Mouse (Mus musculus) G1E (cell line): ENCODE data around the gene Plxna4. TPM values are rescaled to one million over a fixed set of nuclear protein-coding genes. Genes with fewer than 3 reads are reported as not detected.

Source experiments
- ATAC-seq: 2 replicates; pipeline ENCODE4 v1.8.0; 2016; ENCODE audit warnings: mild to moderate bottlenecking; ENCODE audit not compliant: insufficient number of reproducible peaks, poor library complexity, low FRiP score, severe bottlenecking; ENCODE audit errors: extremely low read depth
- DNase-seq: peaks from one replicate; pipeline ENCODE4 v3.0.0; 2012; ENCODE audit warnings: low spot score
- H3K27me3 ChIP-seq: 2 replicates; pipeline ENCODE4 v1.6.1; 2012; ENCODE audit warnings: mild to moderate bottlenecking, low read length, inconsistent platforms; ENCODE audit not compliant: insufficient read depth
- H3K36me3 ChIP-seq: replicated peaks from 2 replicates; pipeline ENCODE3; 2012; ENCODE audit warnings: mild to moderate bottlenecking, inconsistent platforms
- H3K4me1 ChIP-seq: 2 replicates; pipeline ENCODE4 v1.6.1; 2012; ENCODE audit warnings: low read depth, low read length, inconsistent platforms, mixed read lengths; ENCODE audit not compliant: insufficient read depth
- H3K4me3 ChIP-seq: 2 replicates; pipeline ENCODE4 v1.5.1; 2012; ENCODE audit warnings: low read depth, mild to moderate bottlenecking, inconsistent platforms, low read length, moderate library complexity, mixed read lengths
- H3K9me3 ChIP-seq: replicated peaks from 2 replicates; pipeline ENCODE4 v1.6.1; 2012; ENCODE audit warnings: inconsistent platforms
- CTCF ChIP-seq: IDR thresholded peaks from 2 replicates; pipeline ENCODE4 v1.5.1; 2012; ENCODE audit warnings: low read depth, low read length, inconsistent platforms, mixed read lengths
- GATA1 ChIP-seq: IDR thresholded peaks from 2 replicates; pipeline ENCODE4 v1.6.1; 2012; ENCODE audit warnings: borderline replicate concordance, low read length, inconsistent platforms, mixed read lengths
- GATA2 ChIP-seq: IDR thresholded peaks from 2 replicates; pipeline ENCODE4 v1.6.1; 2012; ENCODE audit warnings: low read depth, low read length, inconsistent platforms, borderline replicate concordance
- POLR2AphosphoS5 ChIP-seq: IDR thresholded peaks from 2 replicates; pipeline ENCODE4 v1.6.1; 2012; ENCODE audit warnings: low read depth, low read length, inconsistent platforms; ENCODE audit not compliant: insufficient replicate concordance
- TAL1 ChIP-seq: conservative IDR thresholded peaks from 2 replicates; pipeline ENCODE4 v1.6.1; 2012; ENCODE audit warnings: low read depth, low read length, inconsistent platforms, mixed read lengths
- polyA plus RNA-seq: library from polyadenylated mRNA; stranded (reverse); fragments of >175 nt; gene quantifications from 2 replicates; pipeline ENCODE4 v1.2.3, GENCODE M21; 2012
- total RNA-seq, 2 experiments: library from RNA; stranded (forward) in 1 of 2; stranded (reverse) in 1 of 2; fragments of 200-1000 nt in 1 of 2; fragments of >200 nt in 1 of 2; fragmentation: Nextera tagmentation in 1 of 2; gene quantifications; 2 replicates each; pipeline ENCODE4 v1.2.3; 2014 to 2017

Plxna4 gene
- total and polyA plus RNA-seq, 3 experiments = 0.11 TPM; not detected in 2

- no peaks in the 10 kb centered on the region for H3K36me3 ChIP-seq
- no peak for ATAC-seq
- no peaks in the 10 kb centered on the region for H3K9me3 ChIP-seq
- no peak overlapping the region for H3K4me3 ChIP-seq
- DNase-seq = no peak
- H3K27me3 ChIP-seq = no peaks in the 10 kb centered on the region; the same call in none of the 2 replicates
- TF ChIP-seq GATA2 = no peak
- TF ChIP-seq GATA1 = no peak
- TF ChIP-seq POLR2AphosphoS5 = no peak
- TF ChIP-seq TAL1 = no peak
- TF ChIP-seq CTCF = no peak
- no peaks in the 10 kb centered on the region for H3K4me1 ChIP-seq
Measured at GRCm38 (mm10) chr6:32202664-32203192, 385.3 kb downstream of the Plxna4 start.

- ATAC-seq = no peak
- H3K4me1 ChIP-seq = no peaks in the 10 kb centered on the region
- H3K9me3 ChIP-seq = no peaks in the 10 kb centered on the region
- DNase-seq = no peak
- H3K27me3 ChIP-seq = no peaks in the 10 kb centered on the region; the same call in none of the 2 replicates
- TF ChIP-seq POLR2AphosphoS5 (no peak), GATA2 (no peak), CTCF (no peak), TAL1 (no peak), GATA1 (no peak)
- H3K36me3 ChIP-seq = no peaks in the 10 kb centered on the region
- H3K4me3 ChIP-seq = no peak overlapping the region
Measured at GRCm38 (mm10) chr6:32201506-32201905, 386.5 kb downstream of the Plxna4 start.

- H3K9me3 ChIP-seq = no peaks in the 10 kb centered on the region
- no peaks in the 10 kb centered on the region for H3K4me1 ChIP-seq
- no peak for ATAC-seq
- no peak for TF ChIP-seq GATA1
- H3K36me3 ChIP-seq = no peaks in the 10 kb centered on the region
- no peaks in the 10 kb centered on the region; the same call in 1 of the 2 replicates for H3K27me3 ChIP-seq
- no peak overlapping the region for H3K4me3 ChIP-seq
- DNase-seq = no peak
Measured at GRCm38 (mm10) chr6:32199616-32200015, 388.4 kb downstream of the Plxna4 start.

GRCm38 (mm10) chr6:32196913-32197312, 391.1 kb downstream of the Plxna4 start:
- Histone ChIP-seq H3K36me3 (no peaks in the 10 kb centered on the region), H3K4me1 (no peaks in the 10 kb centered on the region), H3K27me3 (no peaks in the 10 kb centered on the region), H3K9me3 (no peaks in the 10 kb centered on the region), H3K4me3 (no peak overlapping the region)
- ATAC-seq (no peak), DNase-seq (no peak)
- no peak for TF ChIP-seq CTCF
- TF ChIP-seq GATA1 = no peak
- TF ChIP-seq GATA2 = no peak
- TF ChIP-seq TAL1 = no peak
- TF ChIP-seq POLR2AphosphoS5 = no peak

- TF ChIP-seq GATA2 (no peak), TAL1 (no peak), GATA1 (no peak), CTCF (no peak), POLR2AphosphoS5 (no peak)
- no peaks in the 10 kb centered on the region for H3K27me3 ChIP-seq
- no peak for DNase-seq
Measured at GRCm38 (mm10) chr6:32193046-32193445, 394.9 kb downstream of the Plxna4 start.

GRCm38 (mm10) chr6:32184402-32184985, 403.5 kb downstream of the Plxna4 start:
- Histone ChIP-seq H3K36me3 (no peaks in the 10 kb centered on the region), H3K9me3 (no peaks in the 10 kb centered on the region), H3K27me3 (no peaks in the 10 kb centered on the region; the same call in 1 of the 2 replicates), H3K4me1 (no peaks in the 10 kb centered on the region), H3K4me3 (no peak overlapping the region)
- no peak for DNase-seq
- no peak for ATAC-seq
- TF ChIP-seq TAL1 = no peak
- no peak for TF ChIP-seq CTCF
- TF ChIP-seq GATA2 = no peak
- TF ChIP-seq GATA1 = no peak
- no peak for TF ChIP-seq POLR2AphosphoS5

More at GRCm38 (mm10) chr6:32193046-32193445, 394.9 kb downstream of the Plxna4 start:
- no peaks in the 10 kb centered on the region for H3K9me3 ChIP-seq
- no peaks in the 10 kb centered on the region for H3K4me1 ChIP-seq
- H3K4me3 ChIP-seq = no peak overlapping the region
- H3K36me3 ChIP-seq = no peaks in the 10 kb centered on the region
- no peak for ATAC-seq

- Histone ChIP-seq H3K4me3 (no peak overlapping the region), H3K36me3 (no peaks in the 10 kb centered on the region), H3K27me3 (no peaks in the 10 kb centered on the region; the same call in 1 of the 2 replicates), H3K9me3 (no peaks in the 10 kb centered on the region), H3K4me1 (no peaks in the 10 kb centered on the region)
- no peak for TF ChIP-seq CTCF
- no peak for TF ChIP-seq POLR2AphosphoS5
- no peak for TF ChIP-seq GATA2
- TF ChIP-seq GATA1 = no peak
- TF ChIP-seq TAL1 = no peak
- no peak for ATAC-seq
- no peak for DNase-seq
Measured at GRCm38 (mm10) chr6:32183651-32184185, 404.3 kb downstream of the Plxna4 start.
